7 mouse cellular contexts compared by ENCODE assay signal in genomic region chr11:16260764-16261578, GRCm38 (mm10). TPM values are rescaled to one million over a fixed set of nuclear protein-coding genes. Genes with fewer than 3 reads are reported as not detected.
A peak's percentile ranks its signal among the peaks of the same experiment; 100 is the strongest.
DNase-seq lines count a peak whose midpoint lies in the region; ATAC-seq and TF ChIP-seq lines count a peak whose summit lies in the region.

No protein-coding gene starts in this region.

- under 1% methylated on average over 40 of the region's 40 CpGs for WGBS in midbrain, embryonic 11.5 days

- intact Hi-C loops in gastrocnemius, postnatal 14 days (cut with DNase I; ENCODE audit: low total_unique reads): no loop called here
- intact Hi-C loops in left cerebral cortex, postnatal 36 days (cut with DNase I): loop anchor here (5.0 kb wide), 1 partner anchor 141 kb away; no protein-coding TSS in a partner anchor

- H3K36me3 ChIP-seq in midbrain, embryonic 11.5 days (ENCODE audit: control insufficient read depth, insufficient read depth, low read length): no peaks in the 10 kb centered on the region
- no peaks in the 10 kb centered on the region for H3K36me3 ChIP-seq in splenic B cell, adult 2 months (ENCODE audit: control insufficient read depth, insufficient read depth, low read length, poor library complexity, severe bottlenecking)

- TF ChIP-seq CTCF in brain, embryonic 14.5 days (IDR thresholded peaks at IDR 0.05; ENCODE audit: borderline replicate concordance, extremely low read depth, insufficient read depth, insufficient read length): peak; percentile 87

- H3K27ac ChIP-seq in midbrain, embryonic 11.5 days (ENCODE audit: low read depth, low read length): no peak overlapping the region

- H3K4me3 ChIP-seq in midbrain, embryonic 11.5 days (ENCODE audit: low read depth, low read length): peak overlapping the region; percentile 45

- peak; percentile 86 for ATAC-seq in midbrain, embryonic 11.5 days (ENCODE audit: low FRiP score)

- H3K27me3 ChIP-seq in midbrain, embryonic 11.5 days (ENCODE audit: control insufficient read depth, insufficient read depth, low read length): peaks cover 28% of the 10 kb centered on the region
- no peaks in the 10 kb centered on the region; the same call in 1 of the 2 replicates for H3K27me3 ChIP-seq in splenic B cell, adult 2 months (ENCODE audit: control insufficient read depth, insufficient read depth, low read length, poor library complexity, severe bottlenecking)

- peak; percentile 93 for DNase-seq in brain, embryonic 14.5 days (ENCODE audit: low read depth)
- peak; percentile 90 for DNase-seq in embryo, embryonic 10 days (ENCODE audit: low spot score)
- DNase-seq in gastrocnemius, postnatal 14 days: peak; percentile 61
- peak; percentile 47 for DNase-seq in kidney, adult 11 months
- DNase-seq in left cerebral cortex, postnatal 36 days (ENCODE audit: low spot score in 2 of 2): peak; percentile 73 to 80
- DNase-seq in midbrain, embryonic 11.5 days (ENCODE audit: low spot score, missing footprints): peak; percentile 97
- DNase-seq in splenic B cell, adult 2 months (ENCODE audit: low read depth, low spot score): peak; percentile 1

- H3K4me1 ChIP-seq in midbrain, embryonic 11.5 days (ENCODE audit: control insufficient read depth, insufficient read depth, low read length): peaks cover 3% of the 10 kb centered on the region; the same call in 1 of the 2 replicates

- no peak for TF ChIP-seq POLR2A in brain, embryonic 14.5 days (IDR thresholded peaks at IDR 0.05; ENCODE audit: borderline replicate concordance, extremely low read depth, insufficient read depth, insufficient read length, poor library complexity, severe bottlenecking)

- peak overlapping the region; percentile 66 for H3K4me2 ChIP-seq in midbrain, embryonic 11.5 days

- H3K9me3 ChIP-seq in midbrain, embryonic 11.5 days (ENCODE audit: control insufficient read depth, low read length): no peaks in the 10 kb centered on the region

- peak overlapping the region; percentile 67 for H3K9ac ChIP-seq in midbrain, embryonic 11.5 days (ENCODE audit: low read length)

RNA-seq across cellular contexts. Expression of gene Vstm2a, which starts 3.4 kb away (rescaled TPM):
- polyA plus RNA-seq in brain, embryonic 14.5 days (2012; rRNA removed): 34.9 and 46.8 TPM in 2 replicates
- total RNA-seq in gastrocnemius, postnatal 14 days (2021): under 1 TPM; 0.69 to 0.70 TPM
- 100 to 1,000 TPM; 139 to 144 TPM for total RNA-seq in left cerebral cortex, postnatal 36 days (2021)
- polyA plus RNA-seq in midbrain, embryonic 11.5 days (2014; fragmentation: Nextera tagmentation; extraction: Ambion mirVana): 5.0 and 5.7 TPM in 2 replicates

Comparison
In these comparisons a context has a peak if more than half of its experiments do, and no peak if none do; other contexts are left out.
1. DNase-seq: peak in every context shown above with its lines; median percentile 97 in midbrain, embryonic 11.5 days; 93 in brain, embryonic 14.5 days; 90 in embryo, embryonic 10 days; 76 in left cerebral cortex, postnatal 36 days; 61 in gastrocnemius, postnatal 14 days; 47 in kidney, adult 11 months; 1 in splenic B cell, adult 2 months.
2. RNA of gene Vstm2a, which starts 3.4 kb away (total RNA-seq): 139 to 144 TPM in left cerebral cortex, postnatal 36 days; 0.69 to 0.70 TPM in gastrocnemius, postnatal 14 days; every median in the first group is over 10 times any median in the second.